Mouse (Mus musculus) limb, embryonic 12.5 days (tissue): ENCODE measurements around the gene Dhx8. TPM values are rescaled to one million over a fixed set of nuclear protein-coding genes. Genes with fewer than 3 reads are reported as not detected.

Source experiments
- ATAC-seq: fragments of 200-750 bp; cut with Nextera tagmentation; 2 replicates; pipeline ENCODE4 v1.8.0; 2017; ENCODE audit warnings: low read depth, moderate TSS enrichment; ENCODE audit not compliant: insufficient number of reproducible peaks, insufficient read depth, low FRiP score, low TSS enrichment
- H3K27ac ChIP-seq: fragments of 300-500 bp; sonication (generic); 2 replicates; pipeline ENCODE4 v1.5.1; 2016; ENCODE audit warnings: mild to moderate bottlenecking, moderate library complexity
- H3K27me3 ChIP-seq: fragments of 300-500 bp; sonication (generic); 2 replicates; pipeline ENCODE4 v1.6.1; 2016; ENCODE audit warnings: mild to moderate bottlenecking, moderate library complexity
- H3K36me3 ChIP-seq: fragments of 300-500 bp; sonication (generic); 2 replicates; pipeline ENCODE4 v1.6.1; 2016; ENCODE audit warnings: mild to moderate bottlenecking, moderate library complexity
- H3K4me1 ChIP-seq: fragments of 300-500 bp; sonication (generic); replicated peaks from 2 replicates; pipeline ENCODE4 v1.6.1; 2016
- H3K4me2 ChIP-seq: fragments of 300-500 bp; sonication (generic); 2 replicates; pipeline ENCODE4 v1.6.1; 2016; ENCODE audit warnings: mild to moderate bottlenecking, moderate library complexity
- H3K4me3 ChIP-seq: fragments of 300-500 bp; sonication (generic); replicated peaks from 2 replicates; pipeline ENCODE4 v1.5.1; 2016; ENCODE audit warnings: mild to moderate bottlenecking
- H3K9ac ChIP-seq: fragments of 300-500 bp; sonication (generic); replicated peaks from 2 replicates; pipeline ENCODE4 v1.6.1; 2016; ENCODE audit warnings: mild to moderate bottlenecking, moderate library complexity
- H3K9me3 ChIP-seq: fragments of 300-500 bp; sonication (generic); 2 replicates; pipeline ENCODE4 v1.6.1; 2016; ENCODE audit warnings: mild to moderate bottlenecking, moderate library complexity
- WGBS: fragments of 180-500 bp; shearing (Covaris S2); methylation state at CpG from one replicate; pipeline ENCODE4 v1.1.7; 2016; 5-methylcytosine and 5-hydroxymethylcytosine counted together
- polyA plus RNA-seq: library from polyadenylated mRNA; unstranded; fragments of >200 nt; fragmentation: Nextera tagmentation; extraction: Ambion mirVana; gene quantifications from 2 replicates; pipeline ENCODE4 v1.2.1, GENCODE M21; 2016

Gene Dhx8
- polyA plus RNA-seq, 1 experiment from 2014 or later: 53.8 TPM

GRCm38 (mm10) chr11:101805113-101805704, 72.5 kb downstream of the Dhx8 start:
- ATAC-seq: no peak
- Histone ChIP-seq H3K4me2 (no peak overlapping the region), H3K9me3 (0 out of 2 replicates have a peak, but pooled peaks cover 3% of the 10 kb centered on the region), H3K9ac (no peak overlapping the region), H3K27me3 (peaks cover 27% of the 10 kb centered on the region), H3K4me1 (peaks cover 31% of the 10 kb centered on the region), H3K36me3 (no peaks in the 10 kb centered on the region), H3K4me3 (no peak overlapping the region), H3K27ac (no peak overlapping the region)
- 94% methylated on average over 8 of the region's 8 CpGs for WGBS

GRCm38 (mm10) chr11:101806741-101807140, 74.0 kb downstream of the Dhx8 start:
- no peak for ATAC-seq
- H3K4me2 ChIP-seq: no peak overlapping the region

GRCm38 (mm10) chr11:101807266-101807665, 74.5 kb downstream of the Dhx8 start:
- no peak for ATAC-seq
- Histone ChIP-seq H3K27me3 (peaks cover 33% of the 10 kb centered on the region), H3K4me1 (peaks cover 19% of the 10 kb centered on the region), H3K36me3 (no peaks in the 10 kb centered on the region), H3K9me3 (peaks cover 6% of the 10 kb centered on the region; the same call in 1 of the 2 replicates), H3K9ac (no peak overlapping the region), H3K27ac (no peak overlapping the region), H3K4me2 (no peak overlapping the region), H3K4me3 (no peak overlapping the region)
- WGBS: 84% methylated on average over 10 of the region's 10 CpGs

More at GRCm38 (mm10) chr11:101806741-101807140, 74.0 kb downstream of the Dhx8 start:
- Histone ChIP-seq H3K4me3 (no peak overlapping the region), H3K4me1 (peaks cover 24% of the 10 kb centered on the region), H3K36me3 (no peaks in the 10 kb centered on the region), H3K27ac (no peak overlapping the region), H3K9ac (no peak overlapping the region), H3K9me3 (peaks cover 5% of the 10 kb centered on the region; the same call in 1 of the 2 replicates), H3K27me3 (peaks cover 38% of the 10 kb centered on the region)
- 66% methylated on average over 12 of the region's 12 CpGs for WGBS

GRCm38 (mm10) chr11:101809060-101809828, 76.5 kb downstream of the Dhx8 start:
- Histone ChIP-seq H3K27ac (no peak overlapping the region), H3K36me3 (no peaks in the 10 kb centered on the region), H3K4me3 (no peak overlapping the region), H3K9me3 (peaks cover 3% of the 10 kb centered on the region; the same call in 1 of the 2 replicates), H3K9ac (no peak overlapping the region), H3K4me2 (no peak overlapping the region), H3K4me1 (peaks cover 26% of the 10 kb centered on the region), H3K27me3 (peaks cover 37% of the 10 kb centered on the region)
- 30% methylated on average over 15 of the region's 15 CpGs for WGBS
- ATAC-seq: no peak

- no peak overlapping the region for H3K4me3 ChIP-seq
- H3K9ac ChIP-seq: no peak overlapping the region
- H3K27ac ChIP-seq: 0 out of 2 replicates have a peak overlapping the region, but pooled peaks have one; percentile 18
- H3K4me1 ChIP-seq: peaks cover 41% of the 10 kb centered on the region
- peaks cover 3% of the 10 kb centered on the region; the same call in 1 of the 2 replicates for H3K9me3 ChIP-seq
- peaks cover 38% of the 10 kb centered on the region for H3K27me3 ChIP-seq
- 1% methylated on average over 7 of the region's 7 CpGs for WGBS
- no peak for ATAC-seq
- H3K4me2 ChIP-seq: no peak overlapping the region
- H3K36me3 ChIP-seq: no peaks in the 10 kb centered on the region
Observed at GRCm38 (mm10) chr11:101813259-101813658, 80.5 kb downstream of the Dhx8 start.

GRCm38 (mm10) chr11:101814375-101815102, 81.8 kb downstream of the Dhx8 start:
- Histone ChIP-seq H3K27me3 (peaks cover 27% of the 10 kb centered on the region), H3K4me2 (peak overlapping the region; percentile 50), H3K4me1 (peaks cover 30% of the 10 kb centered on the region), H3K4me3 (peak overlapping the region; percentile 21), H3K36me3 (no peaks in the 10 kb centered on the region), H3K27ac (peak overlapping the region; percentile 53; the same call in 1 of the 2 replicates), H3K9me3 (peaks cover 3% of the 10 kb centered on the region; the same call in 1 of the 2 replicates), H3K9ac (peak overlapping the region; percentile 27; the same call in 1 of the 2 replicates)
- ATAC-seq: peak; percentile 56; the same call in 1 of the 2 replicates
- 15% methylated on average over 23 of the region's 23 CpGs for WGBS

- WGBS: 6% methylated on average over 22 of the region's 22 CpGs
- peak overlapping the region; percentile 27; the same call in 1 of the 2 replicates for H3K9ac ChIP-seq
- ATAC-seq: no peak
Observed at GRCm38 (mm10) chr11:101815103-101816085, 82.7 kb downstream of the Dhx8 start.

More at GRCm38 (mm10) chr11:101815103-101816085, 82.7 kb downstream of the Dhx8 start:
- H3K27ac ChIP-seq: peak overlapping the region; percentile 62; the same call in 1 of the 2 replicates
- peaks cover 7% of the 10 kb centered on the region; the same call in 1 of the 2 replicates for H3K9me3 ChIP-seq
- H3K4me1 ChIP-seq: peaks cover 29% of the 10 kb centered on the region
- no peaks in the 10 kb centered on the region for H3K36me3 ChIP-seq
- H3K27me3 ChIP-seq: peaks cover 20% of the 10 kb centered on the region
- peak overlapping the region; percentile 50 for H3K4me2 ChIP-seq
- peak overlapping the region; percentile 21; the same call in 1 of the 2 replicates for H3K4me3 ChIP-seq

Other genes starting within 250 kb of the Dhx8 start
- gene Brca1, start 181.0 kb upstream of the Dhx8 start, polyA plus RNA-seq: 19.0 and 21.0 TPM in 2 replicates
- gene Nbr1, start 180.8 kb upstream of the Dhx8 start, polyA plus RNA-seq: 81.6 and 83.8 TPM in 2 replicates
- 1.4 and 2.9 TPM in 2 replicates for gene Tmem106a, start 150.7 kb upstream of the Dhx8 start, polyA plus RNA-seq
- not detected in 2 replicates for gene Gm11634, start 133.7 kb upstream of the Dhx8 start, polyA plus RNA-seq
- gene Rdm1, start 105.7 kb upstream of the Dhx8 start, polyA plus RNA-seq: 37.0 and 37.8 TPM in 2 replicates
- gene Arl4d, start 67.4 kb upstream of the Dhx8 start, polyA plus RNA-seq: 1.7 and 2.5 TPM in 2 replicates
- 22.9 and 26.2 TPM in 2 replicates for gene Etv4, start 52.5 kb downstream of the Dhx8 start, polyA plus RNA-seq
- 13.5 and 14.1 TPM in 2 replicates for gene Meox1, start 161.5 kb downstream of the Dhx8 start, polyA plus RNA-seq
- 1.1 and 1.2 TPM in 2 replicates for gene Sost, start 234.1 kb downstream of the Dhx8 start, polyA plus RNA-seq